Mouse (Mus musculus) ES-Bruce4 (cell line): Measurements from ENCODE around the gene Sox30.

Experiments used
- CTCF ChIP-seq: IDR thresholded peaks from one replicate; pipeline ENCODE4 v1.8.1; 2011; ENCODE audit warnings: low read depth, low read length
- EP300 ChIP-seq: IDR thresholded peaks from 2 replicates; pipeline ENCODE4 v1.6.1; 2011; ENCODE audit warnings: low read depth, low read length; ENCODE audit not compliant: insufficient read depth
- POLR2A ChIP-seq: IDR thresholded peaks from one replicate; pipeline ENCODE4 v1.8.1; 2011; ENCODE audit warnings: low read length; ENCODE audit not compliant: insufficient read depth

DNA sequence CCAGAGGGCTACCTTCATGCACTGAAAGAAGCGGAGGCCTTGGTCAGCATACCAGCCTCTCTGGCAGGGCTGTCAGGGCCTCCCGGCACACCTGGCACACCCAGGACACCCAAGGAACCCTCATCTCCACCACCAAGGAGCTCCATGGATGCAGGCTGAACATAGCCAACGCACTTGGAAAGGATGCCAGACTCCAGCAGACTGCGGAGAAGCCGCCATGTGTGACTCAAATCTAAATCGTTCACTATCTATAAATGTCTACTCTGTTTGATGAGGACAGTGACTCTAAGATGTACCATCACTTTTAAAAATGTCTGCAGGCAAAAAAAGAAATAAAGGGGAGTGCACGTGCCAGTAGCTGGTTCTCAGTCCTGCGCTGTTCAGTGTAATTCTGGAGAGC, 42.6 kb upstream of the Sox30 start:
- no peak for TF ChIP-seq CTCF
- TF ChIP-seq POLR2A: no peak
- no peak for TF ChIP-seq EP300
